Mouse (Mus musculus) right cerebral cortex, postnatal 36 days (tissue): ENCODE results near the gene Mylk3.

Source experiments
- DNase-seq, 2 experiments: peaks; one replicate each; pipeline ENCODE4 v3.0.0; 2022; ENCODE audit warnings: low spot score in 2 of 2, mixed read lengths in 1 of 2

Gene Mylk3

GRCm38 (mm10) chr8:85380824-85381209 is 5.3 kb downstream of the Mylk3 start:
- DNase-seq, result no peak

GRCm38 (mm10) chr8:85380123-85380823 is 5.9 kb downstream of the Mylk3 start:
- DNase-seq, result no peak

GRCm38 (mm10) chr8:85379142-85379781 is 6.9 kb downstream of the Mylk3 start:
- DNase-seq, result no peak

- no peak for DNase-seq
These were observed 9.6 kb downstream of the Mylk3 start for GRCm38 (mm10) chr8:85376516-85376915.

GRCm38 (mm10) chr8:85374286-85374685 is 11.9 kb downstream of the Mylk3 start:
- no peak for DNase-seq

- DNase-seq, result no peak
These were observed 12.6 kb downstream of the Mylk3 start for GRCm38 (mm10) chr8:85373435-85374039.

- DNase-seq, result no peak
These were observed 13.7 kb downstream of the Mylk3 start for GRCm38 (mm10) chr8:85372465-85372839.

- DNase-seq, result peak in 1 of 2 experiments; percentile 30
These were observed 14.2 kb downstream of the Mylk3 start for GRCm38 (mm10) chr8:85371736-85372464.

GRCm38 (mm10) chr8:85365176-85365575 is 21.0 kb downstream of the Mylk3 start:
- DNase-seq, result no peak

- no peak for DNase-seq
These were observed 21.5 kb downstream of the Mylk3 start for GRCm38 (mm10) chr8:85364628-85365027.

- DNase-seq, result no peak
These were observed 22.7 kb downstream of the Mylk3 start for GRCm38 (mm10) chr8:85363406-85363805.

- no peak for DNase-seq
These were observed 23.9 kb downstream of the Mylk3 start for GRCm38 (mm10) chr8:85362211-85362610.

GRCm38 (mm10) chr8:85353287-85353686 is 32.9 kb downstream of the Mylk3 start:
- DNase-seq, result no peak

- DNase-seq, result no peak
These were observed 46.1 kb downstream of the Mylk3 start for GRCm38 (mm10) chr8:85339871-85340573.

GRCm38 (mm10) chr8:85337681-85338080 is 48.5 kb downstream of the Mylk3 start:
- no peak for DNase-seq

GRCm38 (mm10) chr8:85336211-85336933 is 49.8 kb downstream of the Mylk3 start:
- no peak for DNase-seq

- no peak for DNase-seq
These were observed 51.0 kb downstream of the Mylk3 start for GRCm38 (mm10) chr8:85335105-85335504.

GRCm38 (mm10) chr8:85329506-85329905 is 56.6 kb downstream of the Mylk3 start:
- no peak for DNase-seq

GRCm38 (mm10) chr8:85327036-85327435 is 59.1 kb downstream of the Mylk3 start:
- DNase-seq, result no peak

- no peak for DNase-seq
These were observed 63.1 kb downstream of the Mylk3 start for GRCm38 (mm10) chr8:85323084-85323483.

- DNase-seq, result no peak
These were observed 64.2 kb downstream of the Mylk3 start for GRCm38 (mm10) chr8:85321981-85322380.
